Mouse (Mus musculus) skeletal muscle tissue, adult 2 months (tissue): Measurements from ENCODE around the gene Dusp16.
A peak's percentile ranks its signal among the peaks of the same experiment; 100 is the strongest.

ENCODE experiments used
- DNase-seq: peaks from one replicate; pipeline ENCODE4 v3.0.0-alpha.2; 2012; ENCODE audit warnings: low read depth, low spot score

Gene Dusp16

DNA sequence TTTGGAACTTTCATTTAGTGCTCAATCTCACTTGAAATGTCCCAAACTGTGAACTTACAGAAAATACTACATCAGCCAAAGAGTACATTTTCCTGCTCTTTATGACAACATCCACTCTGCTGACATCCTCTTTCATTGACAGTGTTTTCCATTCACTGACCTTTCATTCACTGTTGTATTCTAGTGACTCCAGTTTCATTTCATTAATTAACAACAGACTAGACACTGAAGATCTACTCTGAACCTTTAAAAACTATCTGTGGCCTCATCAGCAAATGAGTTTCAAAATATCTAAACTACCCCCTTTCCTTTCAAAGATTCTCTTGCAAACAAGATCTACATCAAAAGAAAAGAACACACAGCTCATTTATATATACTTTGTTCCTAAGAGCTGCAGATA, 48.9 kb downstream of the Dusp16 start:
- DNase-seq: no peak

DNA sequence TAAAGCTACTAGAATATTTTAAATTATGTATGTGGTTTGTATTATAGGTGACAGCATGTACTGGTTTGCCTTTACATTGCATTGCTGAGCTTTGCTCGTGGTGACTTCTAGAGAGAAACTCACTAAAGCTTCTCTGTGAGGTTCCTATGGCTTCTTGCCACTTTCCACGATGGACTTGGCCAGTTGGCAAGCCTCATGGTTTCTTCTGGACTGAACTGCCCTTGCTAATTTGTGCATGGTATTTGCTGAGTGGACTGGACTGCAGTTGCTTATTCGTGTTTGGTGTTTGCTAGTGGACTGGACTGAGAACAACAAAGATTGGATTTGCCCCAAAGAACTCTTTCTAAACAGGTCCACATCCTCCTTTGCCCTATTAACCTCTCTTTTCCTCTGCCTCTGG, 55.6 kb downstream of the Dusp16 start:
- DNase-seq: peak; percentile 37

DNA sequence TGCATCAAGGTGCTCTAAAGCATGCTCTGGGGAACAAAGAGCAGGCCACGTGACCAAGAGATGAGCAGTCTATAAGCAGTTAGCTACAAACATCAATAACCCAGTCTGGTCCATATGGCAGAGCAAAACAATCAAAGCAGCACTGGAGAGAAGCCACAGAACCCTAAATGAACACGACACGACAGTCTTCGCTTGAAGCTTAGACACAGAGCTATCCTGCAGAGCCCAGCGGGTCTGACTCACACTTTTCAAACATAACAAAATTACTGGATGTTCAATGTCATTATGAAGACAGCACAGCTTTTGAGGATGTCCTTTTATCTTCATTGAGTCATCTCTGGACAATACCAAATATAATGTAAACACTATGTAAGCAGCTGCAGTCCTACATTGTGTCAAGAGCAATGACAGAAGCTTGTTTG, 58.6 kb downstream of the Dusp16 start:
- no peak for DNase-seq

DNA sequence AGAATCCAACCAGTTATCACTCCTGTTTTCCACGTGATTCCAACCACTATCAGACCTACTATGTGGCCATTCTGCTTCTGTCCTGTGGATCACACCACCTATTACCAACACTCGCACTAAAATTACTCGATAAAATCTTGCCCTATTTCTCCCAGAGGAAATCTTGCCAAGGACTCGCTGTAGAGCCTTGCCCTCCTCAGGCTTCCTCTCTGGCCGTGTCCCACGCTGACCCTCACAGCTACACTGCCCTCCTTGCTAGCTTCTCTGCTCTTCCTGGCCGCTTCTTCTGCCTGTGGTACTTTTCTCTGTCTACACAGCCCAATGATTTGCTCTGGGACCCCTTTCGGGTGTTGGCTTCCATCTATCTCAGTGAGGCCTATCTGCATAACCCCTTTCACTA, 59.6 kb downstream of the Dusp16 start:
- DNase-seq: no peak

DNA sequence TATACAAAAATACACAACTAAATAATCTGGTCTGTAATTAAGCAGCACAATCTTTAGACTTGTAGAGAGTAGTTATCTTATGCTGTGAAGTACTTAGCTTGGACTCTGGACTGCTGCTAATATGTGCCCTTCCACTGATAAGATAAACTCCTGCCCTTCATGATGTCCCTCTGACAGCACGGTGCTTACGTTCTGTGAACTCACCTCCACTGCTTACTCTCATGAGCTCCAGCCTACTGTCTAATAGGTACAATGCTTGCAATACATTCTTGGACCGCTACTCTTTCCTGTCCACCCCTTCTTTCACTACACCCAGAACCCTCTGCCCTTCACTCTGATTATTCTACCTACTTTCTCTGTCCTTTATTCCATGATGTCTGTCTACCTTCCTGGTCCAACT, 61.4 kb downstream of the Dusp16 start:
- DNase-seq: no peak

DNA sequence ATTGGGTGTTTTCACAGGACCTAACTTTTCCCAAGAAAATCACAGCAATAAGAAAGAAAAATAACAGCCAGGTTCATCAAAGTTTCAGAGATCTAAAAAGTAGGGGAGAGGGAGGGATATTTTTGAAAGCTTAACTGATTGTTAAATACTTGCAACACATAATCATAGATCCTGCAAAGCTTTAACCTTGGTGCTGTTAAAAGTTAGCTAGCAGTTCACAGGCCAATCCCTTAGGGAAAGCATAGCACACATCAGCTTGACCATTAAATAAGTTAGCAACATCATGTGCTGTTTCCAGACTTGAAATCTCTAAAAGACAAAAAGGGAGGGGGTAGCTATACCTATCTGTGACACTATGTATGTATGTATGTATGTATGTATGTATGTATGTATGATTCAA, 67.0 kb downstream of the Dusp16 start:
- DNase-seq: no peak

DNA sequence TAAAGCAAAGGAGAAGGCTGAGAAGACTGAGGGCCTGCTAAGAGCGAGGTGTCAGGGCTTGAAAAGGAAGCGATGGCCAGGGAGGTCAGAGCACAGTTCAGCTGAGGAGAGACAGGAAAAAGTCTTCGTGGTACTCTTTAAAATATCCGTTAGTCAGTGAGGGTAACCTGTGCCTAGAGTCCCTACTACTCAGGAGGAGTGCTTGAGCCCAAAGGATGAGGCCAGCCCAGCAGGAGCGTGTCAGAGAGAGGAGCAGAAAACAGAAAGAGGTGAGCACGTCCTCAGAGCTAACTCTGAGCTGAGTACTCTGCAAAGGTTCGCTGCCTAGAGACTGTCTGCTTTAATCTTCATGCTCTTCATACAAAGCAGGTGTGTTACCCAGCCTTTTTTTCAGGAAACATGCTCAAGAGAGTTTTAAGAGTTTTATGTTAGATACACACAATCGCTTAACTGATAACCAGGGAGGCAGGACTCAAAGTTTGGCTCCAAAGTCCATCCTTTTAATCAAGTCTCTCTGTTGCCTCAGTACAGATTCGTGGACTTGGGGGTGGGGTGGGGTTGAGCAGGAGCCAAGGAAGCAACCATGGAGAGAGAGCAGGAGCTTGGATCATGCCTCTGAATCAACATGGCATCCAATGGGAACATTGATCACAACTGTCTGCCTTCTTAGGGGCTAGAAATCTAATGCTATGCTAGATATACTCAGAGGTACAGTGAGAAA, 68.4 kb downstream of the Dusp16 start:
- no peak for DNase-seq

DNA sequence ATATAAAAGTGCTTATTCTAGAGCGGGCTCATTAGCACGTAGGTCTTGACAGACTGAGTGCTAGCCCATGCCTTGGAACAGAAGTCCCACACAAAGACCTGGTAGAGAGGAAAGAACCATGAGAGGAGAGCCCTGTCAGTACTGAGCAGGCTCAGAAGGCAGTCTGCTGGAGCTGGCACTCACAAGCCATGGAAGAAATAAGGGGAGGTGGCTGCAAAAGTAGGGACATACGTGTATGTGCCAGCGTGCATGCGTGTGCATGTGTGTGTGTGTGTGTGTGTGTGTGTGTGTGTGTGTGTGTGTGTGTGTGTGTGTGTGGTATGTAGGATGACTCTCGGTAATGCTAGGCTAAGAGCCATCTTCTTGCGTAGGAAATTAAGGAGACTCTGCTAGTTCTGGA, 69.1 kb downstream of the Dusp16 start:
- DNase-seq: no peak

DNA sequence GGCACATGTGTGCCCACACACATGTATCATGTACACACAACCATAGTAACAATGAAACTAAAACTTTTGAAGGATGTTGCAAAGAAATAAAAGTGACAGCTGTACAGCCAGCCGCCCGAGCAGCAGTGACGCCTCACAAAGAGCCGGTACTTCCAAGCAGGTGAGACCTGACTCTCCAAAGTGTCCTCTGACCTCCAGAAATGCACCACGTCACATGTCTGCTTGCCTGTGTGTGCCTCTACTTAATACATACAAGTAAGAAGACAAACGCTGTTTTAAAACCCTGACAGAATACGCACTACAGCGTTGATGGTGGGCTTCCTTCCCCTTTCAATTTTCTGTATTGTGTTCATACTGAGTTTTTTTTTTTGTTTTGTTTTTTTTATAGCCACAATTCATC, 69.5 kb downstream of the Dusp16 start:
- no peak for DNase-seq

DNA sequence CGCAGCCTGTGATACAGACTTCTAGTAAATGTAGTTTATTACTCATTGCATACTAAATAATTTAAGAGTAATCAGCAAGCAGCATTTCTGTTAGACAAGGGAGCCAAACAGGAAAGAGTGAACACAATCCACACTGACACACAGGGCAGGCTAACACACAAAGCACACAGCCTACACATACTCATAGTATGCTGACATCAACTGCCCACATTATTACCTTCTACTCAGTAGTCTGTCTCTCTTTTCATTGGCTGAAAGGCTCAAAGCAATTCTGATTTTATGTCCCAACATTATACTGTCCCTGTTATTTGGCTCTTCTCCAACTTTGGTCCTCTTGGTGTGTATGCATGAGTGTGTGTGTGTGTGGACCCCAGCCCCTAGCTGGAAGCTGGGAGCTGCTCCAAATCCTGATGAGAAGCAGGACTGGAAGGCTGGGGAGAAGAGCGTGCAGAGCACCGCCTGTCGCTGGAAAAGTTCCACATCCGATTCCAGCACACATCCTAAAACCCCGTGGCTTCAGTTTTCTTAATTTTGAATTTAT, 70.6 kb downstream of the Dusp16 start:
- no peak for DNase-seq

DNA sequence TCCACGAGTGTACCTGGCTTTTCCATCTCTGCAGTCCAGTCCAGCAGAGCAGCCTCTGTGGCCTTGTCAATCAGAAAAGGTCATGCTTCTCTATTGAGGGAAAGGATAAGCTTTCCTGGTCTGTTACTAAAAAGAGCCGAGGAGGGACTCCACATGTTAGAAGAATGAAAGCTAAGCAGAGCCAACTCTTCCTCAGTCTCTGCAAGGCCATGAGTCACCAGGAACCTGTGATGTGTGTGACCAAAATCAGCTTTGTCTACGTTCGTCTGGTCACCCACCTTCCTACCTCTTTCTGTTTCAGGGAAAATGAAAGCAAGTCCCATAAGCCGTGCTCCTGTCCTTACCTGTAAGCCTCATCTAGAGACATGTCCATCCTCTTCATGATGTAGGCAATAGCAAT, 72.3 kb downstream of the Dusp16 start:
- no peak for DNase-seq

DNA sequence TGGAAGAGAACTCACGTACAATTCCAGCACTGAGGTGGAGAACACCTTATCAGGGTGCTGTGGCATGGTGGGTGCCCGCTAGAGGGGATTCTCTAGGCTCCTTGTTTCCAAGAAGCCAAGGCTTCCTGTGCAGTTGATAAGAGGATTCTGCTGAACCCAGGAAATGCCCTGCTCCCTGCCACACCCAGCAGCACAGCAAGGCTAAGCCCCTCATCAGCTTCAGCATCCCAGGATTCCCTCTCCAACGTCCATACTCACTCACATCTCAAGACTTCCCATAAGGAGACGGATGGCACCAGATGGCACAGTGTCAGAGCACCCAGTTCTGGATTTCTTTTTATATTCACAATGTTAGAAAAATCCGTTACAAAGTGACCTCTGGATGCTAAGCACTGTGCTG, 73.3 kb downstream of the Dusp16 start:
- DNase-seq: no peak

DNA sequence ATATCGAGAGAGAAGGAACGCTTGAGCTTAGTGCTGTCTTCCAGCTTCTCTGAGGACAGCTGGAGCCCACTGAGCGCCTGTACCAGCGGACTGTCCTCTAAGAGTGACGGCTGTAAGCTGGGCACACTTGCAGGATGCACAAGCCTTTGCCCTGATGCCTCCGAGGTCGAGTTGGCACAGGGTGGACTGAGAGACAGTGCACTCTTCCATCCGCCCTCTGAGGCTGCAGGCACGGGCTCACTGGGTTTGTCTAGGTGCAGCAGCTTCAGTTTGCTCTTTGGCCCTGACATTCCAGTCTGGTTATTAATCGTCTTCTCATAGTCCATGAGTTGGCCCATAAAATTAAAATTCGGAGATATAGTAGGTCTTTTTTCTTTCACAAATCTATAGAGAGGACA, 73.8 kb downstream of the Dusp16 start:
- no peak for DNase-seq

DNA sequence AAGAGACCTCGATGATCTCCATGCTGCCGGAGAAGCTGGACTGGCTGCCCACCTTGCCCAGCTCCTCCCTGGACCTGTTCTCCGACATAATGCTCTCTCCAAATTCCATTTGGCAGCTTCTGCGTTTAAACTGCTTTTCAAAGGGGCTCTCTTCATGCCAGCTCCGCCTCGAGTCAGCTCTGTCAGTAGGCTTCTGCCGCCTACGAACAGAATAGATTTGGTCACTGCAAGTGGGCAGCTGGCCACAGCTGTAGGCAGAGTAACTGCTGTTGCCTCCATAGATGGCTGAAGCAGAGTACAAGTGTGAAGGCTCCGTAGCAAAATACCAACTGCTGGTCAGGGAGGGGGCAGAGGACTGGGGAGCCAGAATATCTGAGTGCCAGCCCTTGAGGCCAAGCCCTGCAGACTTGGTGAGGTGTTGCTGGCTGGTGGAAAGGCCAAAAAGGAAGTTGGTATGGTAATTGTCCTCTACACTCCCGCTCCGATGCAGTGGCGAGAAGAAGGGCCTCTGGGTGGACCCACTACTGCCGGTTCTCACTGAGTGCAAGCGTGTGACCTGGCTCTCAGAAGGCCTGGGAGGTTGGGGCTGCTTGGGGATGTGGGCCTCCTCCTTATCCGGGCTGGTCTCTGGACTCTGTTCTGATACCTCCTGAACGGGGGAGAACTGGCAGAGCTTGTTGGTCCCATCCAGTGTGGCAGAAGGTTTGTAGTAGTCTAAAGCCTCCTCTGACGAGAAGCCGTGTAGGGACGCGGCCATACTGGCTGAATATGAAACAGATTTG, 74.3 kb downstream of the Dusp16 start:
- no peak for DNase-seq

DNA sequence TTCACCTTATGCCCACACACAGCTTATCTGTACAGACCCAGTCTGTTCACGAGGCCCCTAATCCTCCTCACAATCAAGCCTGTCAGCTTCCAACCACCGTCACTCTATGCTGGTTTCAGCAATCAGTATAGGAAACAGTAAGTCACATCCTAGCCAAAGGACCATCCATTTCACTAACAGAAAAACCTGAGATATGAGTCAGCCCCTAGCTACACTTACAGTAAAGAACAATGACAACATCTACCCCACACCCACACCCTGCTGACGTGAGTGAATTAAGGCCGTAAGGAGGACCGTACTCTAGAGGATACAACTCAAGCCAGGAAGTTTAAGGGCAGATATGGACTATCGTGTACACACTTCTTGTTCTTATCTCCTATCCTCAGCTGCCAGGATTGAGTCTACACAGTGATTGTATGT, 76.2 kb downstream of the Dusp16 start:
- no peak for DNase-seq

DNA sequence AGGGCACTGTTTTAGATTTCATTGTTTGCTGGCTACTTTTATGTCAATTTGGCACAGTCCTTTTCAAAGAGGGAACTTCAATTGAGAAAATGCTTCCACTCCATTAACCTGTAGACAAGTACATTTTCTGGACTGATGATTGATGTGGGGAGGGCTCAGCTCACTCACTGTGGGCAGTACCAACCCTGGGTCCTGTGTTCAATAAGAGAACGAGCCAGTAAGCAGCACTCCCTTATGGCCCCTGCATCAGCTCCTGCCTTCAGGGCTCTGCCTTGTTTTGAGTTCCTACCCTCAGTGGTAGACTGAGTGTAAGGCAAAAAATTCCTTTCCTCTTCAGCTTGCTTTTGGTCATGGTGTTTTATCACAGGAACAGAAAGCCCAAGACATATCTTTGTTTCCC, 78.5 kb downstream of the Dusp16 start:
- DNase-seq: no peak

DNA sequence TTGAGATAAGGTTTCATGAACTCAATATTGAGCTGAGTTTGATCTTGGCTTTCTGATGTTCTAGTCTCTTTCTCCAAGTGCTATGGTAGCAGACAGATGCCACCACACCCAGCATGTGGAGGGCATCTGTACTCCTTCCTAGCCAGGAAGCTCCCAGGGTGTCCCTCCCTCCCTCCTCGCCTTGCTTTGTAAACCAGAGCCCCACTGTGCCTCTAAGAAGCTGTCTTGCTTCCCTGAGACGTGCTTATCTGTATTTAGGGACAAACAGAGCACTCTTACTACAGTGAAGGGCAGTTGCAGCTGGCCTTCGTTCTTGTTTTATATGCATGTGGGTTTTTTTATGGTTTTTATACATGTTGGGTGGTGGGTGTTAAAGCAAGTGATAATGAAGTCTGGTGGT, 79.1 kb downstream of the Dusp16 start:
- no peak for DNase-seq

DNA sequence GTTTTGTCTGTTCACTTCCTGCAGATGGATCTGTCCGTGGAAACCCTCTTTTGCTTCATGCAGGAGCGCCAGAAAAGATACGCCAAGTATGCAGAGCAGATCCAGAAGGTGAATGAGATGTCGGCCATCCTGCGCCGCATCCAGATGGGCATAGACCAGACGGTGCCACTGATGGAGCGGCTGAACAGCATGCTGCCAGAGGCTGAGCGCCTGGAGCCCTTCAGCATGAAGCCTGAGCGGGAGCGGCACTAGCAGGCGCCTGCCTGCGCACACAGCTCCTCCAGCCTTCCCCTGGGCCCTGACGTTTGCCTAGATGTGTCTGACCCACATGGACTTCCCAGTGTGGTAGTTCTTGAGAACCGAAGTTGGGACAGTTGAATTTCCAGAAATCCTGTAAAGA, 82.4 kb downstream of the Dusp16 start:
- DNase-seq: no peak

DNA sequence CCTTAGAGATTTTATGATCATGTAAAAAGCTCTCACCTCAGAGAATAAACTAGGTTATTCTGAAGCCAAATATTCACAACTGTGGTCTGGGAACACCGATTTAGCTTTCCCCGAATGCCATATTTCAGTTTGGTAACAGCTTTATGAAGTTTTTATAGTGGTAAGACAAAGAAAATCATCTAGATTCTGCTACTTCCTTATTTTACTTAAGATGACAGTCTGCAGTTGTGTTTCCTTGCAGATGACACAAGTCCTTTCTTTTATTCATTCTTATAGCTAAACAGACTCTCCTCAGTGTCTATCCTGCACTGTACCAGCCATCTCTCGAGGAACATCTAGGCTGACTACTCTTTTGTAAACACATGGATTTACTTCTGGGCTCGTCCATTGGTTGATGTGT, 86.0 kb downstream of the Dusp16 start:
- DNase-seq: no peak

DNA sequence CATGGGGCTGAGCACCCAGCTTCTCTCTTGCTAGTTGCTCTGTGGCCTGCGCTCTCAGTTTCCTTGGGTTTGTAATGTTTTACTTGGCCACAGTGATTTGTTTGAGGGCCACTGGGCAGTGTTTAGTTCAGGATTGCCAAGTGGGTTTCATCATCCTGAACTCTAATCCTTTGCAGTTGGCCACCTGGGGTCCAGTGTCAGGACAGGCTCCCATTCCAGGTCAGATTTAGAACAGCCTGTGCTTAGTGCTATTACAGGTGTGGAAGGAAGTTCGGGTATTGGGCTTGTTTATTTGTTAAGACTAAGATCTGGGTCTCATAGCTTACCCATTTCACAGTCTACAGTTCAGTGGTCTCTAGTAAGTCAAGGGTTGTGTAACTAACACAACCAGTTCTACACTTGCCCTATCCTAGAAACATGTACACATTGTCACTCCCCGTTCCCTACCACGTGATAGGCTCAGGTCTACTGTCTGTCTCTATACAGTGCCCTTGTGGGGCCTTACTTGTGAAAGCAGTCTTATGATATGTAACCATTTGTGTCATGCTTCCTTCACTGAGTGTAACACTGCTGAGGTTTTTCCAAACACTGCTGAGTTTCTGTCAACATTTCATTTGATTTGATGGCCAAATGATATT, 89.3 kb downstream of the Dusp16 start:
- DNase-seq: peak; percentile 77

DNA sequence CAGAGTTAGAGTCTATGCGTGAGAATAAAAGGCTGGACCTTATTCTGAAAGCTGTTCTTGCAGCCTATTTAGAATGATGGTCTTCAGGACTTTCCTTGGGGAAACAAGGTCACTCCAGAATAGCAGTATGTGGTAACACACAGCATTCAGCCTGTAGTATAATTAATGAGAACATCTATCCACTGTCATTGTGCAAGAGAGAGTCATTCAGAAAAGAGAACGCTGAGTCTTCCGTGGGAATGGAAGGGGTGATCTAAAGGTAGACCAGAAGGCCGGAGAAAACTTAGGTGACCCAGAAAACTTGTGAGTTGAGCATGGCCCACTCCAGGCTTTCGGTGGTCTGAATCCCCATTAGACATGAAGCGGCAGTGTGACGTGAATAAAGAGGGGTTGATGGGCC, 90.2 kb downstream of the Dusp16 start:
- DNase-seq: no peak

DNA sequence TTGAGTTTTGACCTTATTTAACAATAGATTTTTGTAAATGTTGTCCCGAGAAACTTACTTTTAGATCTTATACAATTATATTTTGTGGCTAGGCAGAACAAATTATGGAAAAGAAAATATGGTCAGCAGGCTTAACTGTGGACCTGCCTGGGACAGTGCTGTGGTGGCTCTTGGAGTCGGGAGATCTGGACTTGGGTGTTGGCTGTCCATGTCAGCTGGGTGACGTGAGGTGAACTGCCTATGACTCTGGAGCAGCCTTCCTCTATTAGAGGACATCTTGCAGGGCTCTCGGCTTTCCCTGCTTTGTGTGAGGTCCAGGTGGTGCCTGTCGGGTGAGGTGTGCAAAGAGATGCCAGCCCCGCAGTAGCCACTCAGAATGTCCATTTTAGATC, 91.2 kb downstream of the Dusp16 start:
- DNase-seq: no peak
